Mouse (Mus musculus) kidney, postnatal 14 days (tissue): Measurements from ENCODE around the gene Hivep3.

Source experiments
- DNase-seq: peaks from one replicate; pipeline ENCODE4 v3.0.0; 2022; ENCODE audit warnings: mixed read lengths

The Hivep3 gene

DNA sequence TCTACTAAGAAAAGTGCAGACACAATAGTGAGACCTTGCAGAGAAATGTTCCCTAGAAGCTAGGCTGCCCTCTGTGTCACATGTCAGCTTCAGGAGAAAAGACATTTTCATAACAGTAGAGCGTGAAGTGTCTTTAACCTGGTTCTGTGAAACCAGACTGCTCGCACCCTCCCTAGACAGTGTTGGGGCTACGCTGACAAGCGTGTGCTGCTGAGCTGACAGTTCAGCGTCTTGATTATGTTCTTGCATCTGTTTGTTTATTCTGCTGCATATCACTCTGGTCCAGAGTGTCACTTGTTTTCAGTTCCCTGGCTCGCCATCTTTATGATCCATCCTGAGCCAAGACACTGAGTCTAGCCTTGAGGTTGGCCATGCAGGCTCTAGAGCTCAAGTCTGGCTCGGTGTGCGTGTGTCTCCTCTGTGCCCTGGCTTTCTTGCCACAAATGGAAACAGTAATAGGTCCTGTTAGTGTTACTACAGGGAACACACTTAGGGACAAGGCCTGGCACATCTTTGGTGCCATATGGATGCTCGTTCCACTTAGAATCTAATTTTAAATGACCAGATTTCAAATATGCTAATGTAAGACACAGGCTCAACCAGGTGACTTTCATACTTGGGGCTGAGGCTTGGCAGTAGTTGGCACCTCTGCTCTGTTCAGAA is 28.0 kb downstream of the Hivep3 start:
- DNase-seq: no peak

DNA sequence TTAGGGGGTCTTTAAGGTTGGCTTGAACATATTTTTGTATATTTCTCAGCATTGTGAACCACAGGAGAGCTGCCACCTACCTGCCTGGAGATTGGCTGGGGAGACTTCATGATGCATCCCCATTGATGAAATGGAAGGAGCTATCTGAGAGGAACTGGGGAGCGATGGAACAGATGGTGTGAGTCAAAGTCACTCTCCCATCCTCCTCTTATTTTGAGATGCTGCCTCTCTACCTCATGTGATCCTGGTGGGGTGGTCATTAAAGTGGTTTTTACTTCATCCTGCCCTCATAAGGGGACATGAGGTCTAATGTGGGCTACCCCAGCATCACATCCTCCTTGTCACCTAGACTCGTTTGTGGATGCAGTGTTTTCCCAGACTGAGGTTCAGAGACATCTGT is 28.6 kb downstream of the Hivep3 start:
- DNase-seq: no peak

GRCm38 (mm10) chr4:119768046-119768445 is 34.5 kb downstream of the Hivep3 start:
- DNase-seq: no peak

DNA sequence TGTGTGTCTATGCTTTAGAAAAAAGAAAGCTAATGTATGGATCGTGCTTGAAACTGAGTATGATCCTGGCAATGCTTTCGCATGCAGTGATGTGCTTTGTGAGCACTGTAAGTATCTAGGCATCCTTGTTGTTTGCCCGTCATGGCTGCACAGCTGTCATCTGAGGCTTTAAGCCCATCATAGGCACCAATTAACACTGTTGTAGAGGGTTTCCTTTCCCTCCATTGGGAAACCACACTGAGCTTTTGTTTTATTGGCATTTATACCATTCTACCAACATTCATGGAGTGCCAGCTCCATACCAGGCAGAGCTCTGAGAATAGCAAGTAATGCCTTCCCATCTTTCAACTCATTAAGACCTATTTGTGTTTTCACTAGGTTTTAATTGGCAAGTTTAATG is 42.3 kb downstream of the Hivep3 start:
- DNase-seq: no peak

DNA sequence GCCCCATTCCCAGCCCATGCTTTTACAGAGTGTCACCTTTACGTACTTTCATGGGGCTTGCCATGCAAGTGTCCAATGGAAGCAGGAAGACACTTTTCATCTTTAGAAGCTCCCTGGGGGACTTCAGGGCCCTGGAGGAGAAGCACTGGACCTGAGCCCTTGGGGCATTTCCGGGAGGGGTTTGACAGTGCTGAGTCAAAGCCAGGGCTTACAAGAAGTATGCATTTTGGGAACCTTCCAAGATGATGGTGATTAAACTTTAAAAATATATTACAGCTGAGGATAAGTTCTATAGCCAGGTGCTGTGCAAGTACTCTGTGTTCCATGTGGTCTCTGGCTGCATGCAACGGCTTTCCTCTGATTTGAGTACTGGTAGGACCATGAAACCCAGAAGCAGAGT is 43.6 kb downstream of the Hivep3 start:
- peak; percentile 12 for DNase-seq

GRCm38 (mm10) chr4:119779561-119780400 is 46.2 kb downstream of the Hivep3 start:
- peak; percentile 7 for DNase-seq

- DNase-seq: no peak
Measured at GRCm38 (mm10) chr4:119780881-119781280, 47.3 kb downstream of the Hivep3 start.

DNA sequence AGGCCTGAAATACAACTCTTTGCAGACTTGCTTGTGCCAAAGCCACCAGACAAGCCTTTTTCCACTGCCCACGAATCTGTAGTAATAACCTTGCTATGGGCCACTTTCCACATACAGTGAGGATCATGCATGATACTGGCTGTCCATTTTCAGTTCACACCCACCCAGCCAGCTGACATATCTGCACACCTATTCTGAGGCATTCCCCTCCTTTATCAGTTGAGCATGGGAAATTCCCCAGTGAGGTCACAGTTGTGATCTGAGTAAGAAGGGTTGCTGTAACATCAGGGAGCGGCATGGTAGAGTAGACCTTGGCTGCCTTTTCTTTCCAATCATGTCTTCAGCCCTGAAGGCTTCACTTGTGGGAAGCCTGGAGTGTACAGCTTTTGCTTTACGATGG is 51.4 kb downstream of the Hivep3 start:
- no peak for DNase-seq

DNA sequence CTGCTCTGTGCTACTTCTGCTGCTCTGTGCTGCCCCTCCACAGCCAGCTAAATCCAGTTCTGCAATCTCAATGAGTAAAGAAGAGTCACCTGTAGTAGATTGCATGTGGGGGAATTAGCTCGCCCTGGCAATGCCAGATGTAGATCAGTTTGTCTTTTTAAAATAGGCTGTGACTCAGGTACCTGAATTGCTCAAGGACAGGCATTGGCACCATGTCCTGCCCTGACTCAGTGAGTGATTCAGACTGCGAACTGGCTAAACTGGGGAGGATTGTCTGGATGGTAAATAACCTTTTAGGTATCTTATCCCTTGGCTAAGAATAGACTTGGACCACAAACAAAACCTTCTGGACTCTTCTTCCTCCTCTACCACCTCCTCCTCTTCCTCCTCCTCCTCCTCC is 52.7 kb downstream of the Hivep3 start:
- no peak for DNase-seq

- DNase-seq: no peak
Measured at GRCm38 (mm10) chr4:119786721-119787120, 53.1 kb downstream of the Hivep3 start.

DNA sequence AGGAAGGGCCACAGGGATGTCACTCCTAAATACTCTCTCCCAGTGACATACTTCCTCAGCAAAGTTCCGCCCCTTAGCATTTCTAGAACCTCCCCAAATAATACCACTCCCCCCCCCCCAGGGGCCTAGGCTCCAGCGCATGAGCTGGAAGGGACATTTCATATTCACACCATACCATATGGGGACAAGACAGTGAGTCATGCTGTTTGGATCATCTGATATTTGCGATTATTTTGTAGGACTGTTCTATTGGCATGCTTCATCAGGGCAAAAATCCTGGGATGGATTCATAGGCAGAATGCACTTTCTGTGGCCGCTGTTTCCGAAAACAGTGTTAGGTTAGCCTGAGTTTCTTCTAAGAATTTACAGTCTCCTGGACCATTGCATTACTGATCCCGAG is 55.2 kb downstream of the Hivep3 start:
- no peak for DNase-seq

DNA sequence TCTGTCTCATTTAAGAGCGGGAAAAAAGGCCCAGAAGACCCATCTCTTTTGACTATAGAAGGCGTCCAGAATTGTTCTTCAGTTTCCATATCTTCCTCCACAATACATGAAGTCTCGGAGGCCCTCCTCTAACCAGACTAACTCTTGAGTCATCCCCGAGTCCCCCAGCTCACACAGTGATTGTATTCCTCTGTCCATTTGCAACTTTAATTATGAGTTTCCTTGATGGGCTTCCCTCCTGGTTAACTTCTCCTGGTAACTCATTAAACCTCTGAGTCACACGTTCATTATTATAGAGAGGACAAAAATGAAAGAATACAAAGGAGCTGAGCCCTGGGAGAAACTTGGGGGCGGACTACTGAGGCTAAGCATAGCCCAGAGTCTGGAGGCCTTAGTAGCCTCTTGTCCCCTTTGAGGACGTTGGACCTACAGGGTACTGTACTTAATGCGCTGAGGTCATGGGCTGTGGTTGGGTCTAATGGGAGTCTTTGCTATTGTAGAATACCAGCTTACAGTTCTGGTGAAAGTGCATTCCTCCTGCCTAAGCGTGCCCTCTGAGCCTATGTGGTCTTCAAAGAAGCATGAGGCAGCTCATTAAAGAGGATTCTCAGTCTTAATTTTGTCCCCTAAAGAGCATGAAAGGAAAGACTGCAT is 56.0 kb downstream of the Hivep3 start:
- DNase-seq: no peak

DNA sequence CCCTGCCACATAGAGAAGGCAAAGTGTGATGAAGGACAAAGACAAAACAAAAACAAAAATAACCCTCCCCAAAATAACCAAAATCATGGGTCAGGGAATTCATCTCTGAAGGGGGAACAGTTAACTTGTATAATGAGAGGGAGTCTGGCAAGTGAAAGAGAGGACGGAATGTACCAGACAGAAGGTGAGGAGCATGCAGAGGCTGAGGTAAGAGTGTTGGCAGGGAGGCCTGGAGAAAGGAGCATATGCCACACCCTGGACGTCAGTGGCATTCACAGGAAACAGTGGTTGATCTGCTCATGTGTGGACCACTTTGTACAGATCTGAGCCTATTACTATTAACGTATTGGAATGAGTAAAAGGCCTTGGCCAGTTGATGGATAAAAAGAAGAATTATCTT is 65.3 kb downstream of the Hivep3 start:
- DNase-seq: no peak

- no peak for DNase-seq
Measured at GRCm38 (mm10) chr4:119806556-119806955, 73.0 kb downstream of the Hivep3 start.

GRCm38 (mm10) chr4:119807359-119807758 is 73.8 kb downstream of the Hivep3 start:
- DNase-seq: no peak

DNA sequence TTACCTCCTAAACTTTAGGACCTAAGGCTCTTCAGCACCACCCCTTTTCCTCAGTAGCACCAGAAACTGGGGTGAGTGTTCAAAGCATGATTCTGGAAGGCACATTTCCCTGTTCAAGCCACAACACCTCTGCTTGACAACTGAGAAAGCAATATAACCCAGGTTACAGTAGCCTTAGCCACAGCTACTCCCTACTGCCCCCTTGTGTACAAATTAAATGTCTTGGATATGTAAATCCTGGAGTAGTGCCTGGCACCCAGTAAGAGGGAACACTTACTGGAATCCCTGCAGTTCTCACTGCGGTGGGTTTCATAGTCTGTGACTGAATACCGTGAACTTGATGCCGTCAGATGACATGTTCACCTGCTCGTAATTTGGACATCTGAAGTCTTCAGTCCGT is 75.7 kb downstream of the Hivep3 start:
- DNase-seq: peak; percentile 48

GRCm38 (mm10) chr4:119812775-119813174 is 79.2 kb downstream of the Hivep3 start:
- no peak for DNase-seq

DNA sequence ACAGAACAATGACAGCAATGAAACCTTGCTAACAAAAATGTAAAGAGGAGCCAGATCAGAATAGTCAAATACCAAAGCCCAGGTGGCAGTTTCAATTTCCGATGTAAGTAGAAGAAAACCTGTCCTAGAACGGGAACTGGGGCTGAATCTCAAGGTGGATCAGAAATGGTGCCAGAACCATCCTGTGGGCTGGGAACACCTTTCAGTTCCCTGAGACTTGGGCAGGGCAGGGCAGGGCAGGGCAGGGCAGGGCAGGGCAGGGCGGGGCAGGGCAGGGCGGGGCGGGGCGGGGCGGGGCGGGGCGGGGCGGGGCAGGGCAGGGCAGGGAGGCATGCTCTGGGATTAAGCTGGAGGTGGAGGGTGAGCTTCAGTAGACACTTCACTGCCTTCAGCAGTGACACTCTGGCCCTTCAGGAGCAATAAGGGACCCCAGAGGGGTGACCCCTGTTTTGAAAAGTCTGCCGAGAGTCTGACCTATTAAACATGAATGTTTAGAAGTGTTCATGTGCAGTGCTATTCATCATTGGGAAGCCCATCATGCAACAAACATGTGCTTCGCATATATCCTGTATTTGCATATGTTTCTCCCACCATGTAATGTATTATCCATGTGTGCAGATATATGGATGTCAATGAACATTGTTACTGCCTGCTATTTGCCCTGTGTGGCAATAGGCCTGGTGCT is 80.1 kb downstream of the Hivep3 start:
- no peak for DNase-seq

DNA sequence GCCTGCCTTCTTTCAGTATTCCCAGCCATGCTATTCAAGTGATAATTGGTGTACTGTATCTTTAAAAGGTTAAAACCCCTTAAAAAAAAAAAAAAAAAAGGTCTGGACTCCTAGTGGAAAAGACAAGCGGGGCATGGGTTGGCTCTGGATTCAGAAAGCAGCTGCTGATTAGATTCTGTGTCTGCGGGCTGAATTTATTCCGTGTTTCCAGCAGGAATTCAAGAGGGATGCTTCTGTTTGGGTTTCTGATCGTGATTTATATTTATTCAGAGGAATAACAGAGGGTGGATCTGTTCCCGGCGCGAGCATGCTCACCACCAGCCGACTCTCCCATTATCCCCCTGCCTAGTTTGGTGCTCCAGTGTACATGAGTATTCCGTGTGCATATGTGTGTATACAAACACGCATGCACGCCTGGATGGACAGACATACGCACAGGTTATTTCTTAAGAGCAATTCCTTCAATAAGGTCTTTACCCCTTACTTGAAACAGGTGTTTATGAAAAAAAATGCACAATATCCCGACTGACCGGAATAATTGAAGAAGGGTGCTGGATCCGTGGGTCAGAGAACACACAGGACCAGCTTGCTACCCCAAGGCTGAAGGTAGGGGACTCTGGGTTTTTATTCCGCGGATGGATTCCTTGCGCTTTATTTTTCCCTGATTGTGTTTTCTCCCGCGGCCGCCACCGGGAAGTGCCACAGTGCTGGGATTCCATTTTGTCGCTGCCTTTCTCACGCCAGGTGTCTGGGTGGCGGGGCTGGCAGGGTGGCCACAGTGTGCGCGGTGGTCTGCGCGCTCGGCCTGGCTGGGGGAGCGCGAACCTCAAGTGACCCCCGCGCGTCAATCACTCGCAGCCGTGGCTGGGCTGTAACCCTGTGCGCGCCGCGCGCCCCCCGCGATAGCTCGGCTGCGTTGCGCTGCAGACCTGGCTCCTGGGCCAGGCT is 80.9 kb downstream of the Hivep3 start:
- DNase-seq: peak; percentile 24

- no peak for DNase-seq
Measured at GRCm38 (mm10) chr4:119815133-119815792, 81.7 kb downstream of the Hivep3 start.

GRCm38 (mm10) chr4:119815793-119816161 is 82.2 kb downstream of the Hivep3 start:
- no peak for DNase-seq
